Mouse (Mus musculus): Measurements from ENCODE around the gene Gm21988.

Gene Gm21988

GRCm38 (mm10) chr11:70239541-70240279 lies at the start of gene Gm21988, which contains the start of gene Rnasek:
Gm21988 (minus strand) TSS chr11:70239830.
Rnasek (minus strand) TSS chr11:70239842.
- peak; percentile 76 to 88 for DNase-seq (ENCODE audit: low spot score in 2 of 2)

DNA sequence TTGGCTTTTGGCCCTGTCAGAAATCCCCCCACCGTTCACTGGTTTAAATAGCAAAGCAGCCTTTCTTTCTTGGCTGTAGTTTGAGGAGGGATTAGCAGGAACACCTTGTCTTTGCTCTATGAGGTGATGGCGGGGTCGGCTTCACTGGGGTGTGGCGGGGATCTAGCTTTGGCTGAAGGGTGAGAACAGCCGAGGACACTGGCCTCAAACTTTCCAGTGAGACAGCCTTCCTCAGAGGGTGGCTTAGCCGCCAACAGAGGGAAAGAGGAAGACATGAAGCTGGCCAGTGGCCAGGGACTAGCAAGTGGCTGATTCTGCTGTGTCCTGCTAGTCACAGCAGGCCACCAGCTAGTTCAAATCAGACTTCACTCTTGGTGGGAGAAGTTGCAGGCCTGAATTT lies 49.6 kb upstream of the Gm21988 start:
- DNase-seq (ENCODE audit: low spot score in 2 of 2) = no peak

GRCm38 (mm10) chr11:70288102-70288501 lies 48.5 kb upstream of the Gm21988 start:
- no peak for DNase-seq (ENCODE audit: low spot score in 2 of 2)

DNA sequence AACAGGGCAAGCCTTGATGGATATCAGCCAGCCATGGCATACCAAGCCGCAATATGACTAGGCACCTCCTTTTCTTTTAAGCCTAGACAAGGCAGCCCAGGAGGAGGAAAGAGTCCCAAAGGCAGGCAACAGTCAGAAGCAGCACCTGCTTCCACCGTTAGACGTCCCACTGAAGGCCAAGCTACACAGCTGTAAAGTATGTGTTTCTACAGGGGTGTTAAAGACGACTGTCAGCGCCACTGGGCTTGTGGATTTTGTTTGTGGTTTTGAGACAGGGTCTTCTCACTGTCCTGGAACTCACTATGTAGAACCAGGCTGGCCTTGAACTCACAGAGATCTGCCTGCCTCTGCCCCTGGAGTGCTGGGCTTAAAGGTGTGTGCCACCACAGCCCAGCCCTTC lies 46.1 kb upstream of the Gm21988 start:
- DNase-seq (ENCODE audit: low spot score in 2 of 2) = no peak

- no peak for DNase-seq (ENCODE audit: low spot score in 2 of 2)
These were observed 45.1 kb upstream of the Gm21988 start for GRCm38 (mm10) chr11:70284757-70285156.

GRCm38 (mm10) chr11:70283666-70284065 lies 44.0 kb upstream of the Gm21988 start:
- no peak for DNase-seq (ENCODE audit: low spot score in 2 of 2)

GRCm38 (mm10) chr11:70280441-70280840 lies 40.8 kb upstream of the Gm21988 start:
- DNase-seq (ENCODE audit: low spot score in 2 of 2) = no peak

- DNase-seq (ENCODE audit: low spot score in 2 of 2) = no peak
These were observed 39.3 kb upstream of the Gm21988 start for GRCm38 (mm10) chr11:70278961-70279360.

DNA sequence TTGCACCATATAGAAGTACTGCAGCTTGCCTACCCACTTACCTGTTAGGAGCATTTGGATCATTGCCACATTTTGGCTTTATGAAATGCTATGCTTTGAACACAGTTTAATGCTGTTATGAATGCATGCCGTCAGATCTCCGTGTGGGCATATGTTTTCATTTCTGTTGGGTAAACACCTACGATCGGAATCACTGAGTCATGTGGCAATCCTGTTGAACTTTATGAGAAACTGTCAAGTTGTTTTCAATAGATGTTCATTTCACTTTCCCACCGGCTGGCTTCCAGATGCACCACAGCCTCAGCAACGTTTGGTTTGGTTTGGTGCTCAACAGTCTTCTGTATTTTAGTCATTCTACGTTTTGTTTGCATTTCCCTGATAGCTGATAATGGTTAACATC lies 32.0 kb upstream of the Gm21988 start:
- DNase-seq (ENCODE audit: low spot score in 2 of 2) = no peak

DNA sequence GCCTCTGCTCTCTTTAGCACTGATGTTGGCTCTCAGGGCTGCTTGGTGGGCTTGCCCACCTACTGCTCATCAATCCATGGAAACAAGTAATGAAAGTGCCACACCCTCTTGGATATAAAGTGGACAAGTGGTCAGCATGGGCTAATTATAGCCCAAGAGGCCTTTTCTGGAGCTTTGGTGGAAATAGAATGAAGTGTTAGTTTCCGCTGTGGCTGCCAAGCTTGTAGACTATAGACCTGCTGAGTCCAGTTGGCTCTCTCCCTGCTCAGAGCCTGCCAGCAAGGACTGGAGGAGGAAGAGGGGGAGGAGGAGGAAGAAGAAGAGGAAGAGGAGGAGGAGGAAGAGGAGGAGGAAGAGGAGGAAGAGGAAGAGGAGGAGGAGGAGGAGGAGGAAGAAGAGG lies 26.8 kb upstream of the Gm21988 start:
- no peak for DNase-seq (ENCODE audit: low spot score in 2 of 2)

- no peak for DNase-seq (ENCODE audit: low spot score in 2 of 2)
These were observed 26.2 kb upstream of the Gm21988 start for GRCm38 (mm10) chr11:70265819-70266218.

DNA sequence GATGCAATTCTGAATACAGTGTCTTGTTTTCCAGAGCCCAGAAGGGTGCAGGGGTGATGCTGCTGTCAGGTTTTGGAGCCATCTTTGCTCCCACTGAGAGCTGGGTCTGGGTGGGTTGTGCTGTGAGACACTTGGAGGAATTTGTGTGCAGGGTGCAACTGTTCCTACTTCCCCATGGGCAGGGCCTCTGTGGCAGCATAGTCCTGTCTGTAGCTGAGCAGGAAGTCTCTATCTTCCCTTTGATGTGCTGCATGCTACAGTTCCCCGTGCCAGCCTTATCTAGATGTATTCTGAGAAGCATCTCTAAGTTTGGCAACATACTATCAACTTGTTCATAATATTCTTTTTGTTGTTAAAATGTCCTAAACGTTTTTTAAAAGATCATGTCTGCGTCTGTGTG lies 25.6 kb upstream of the Gm21988 start:
- DNase-seq (ENCODE audit: low spot score in 2 of 2) = no peak

DNA sequence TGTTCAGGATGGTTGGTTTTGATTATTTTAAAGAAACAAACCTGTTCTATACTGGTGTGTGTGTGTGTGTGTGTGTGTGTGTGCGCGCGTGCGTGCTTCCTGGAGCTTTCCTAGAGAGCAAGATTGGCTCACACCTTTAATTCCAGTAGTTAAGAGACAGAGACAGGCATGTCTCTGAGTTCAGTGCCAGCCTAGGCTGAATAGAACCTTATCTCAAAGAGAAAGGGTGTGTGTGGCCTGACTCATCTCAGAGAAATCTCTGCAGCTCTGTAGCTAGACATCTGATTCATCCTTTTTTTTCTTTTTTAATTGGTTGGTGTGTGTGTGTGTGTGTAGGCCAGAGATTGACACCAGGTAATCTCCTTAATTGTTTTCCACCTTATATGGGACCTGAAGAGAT lies 19.4 kb upstream of the Gm21988 start:
- no peak for DNase-seq (ENCODE audit: low spot score in 2 of 2)

- no peak for DNase-seq (ENCODE audit: low spot score in 2 of 2)
These were observed 15.4 kb upstream of the Gm21988 start, which contains the start of gene Alox12 for GRCm38 (mm10) chr11:70254931-70255531. Alox12 (minus strand) TSS chr11:70255353.

DNA sequence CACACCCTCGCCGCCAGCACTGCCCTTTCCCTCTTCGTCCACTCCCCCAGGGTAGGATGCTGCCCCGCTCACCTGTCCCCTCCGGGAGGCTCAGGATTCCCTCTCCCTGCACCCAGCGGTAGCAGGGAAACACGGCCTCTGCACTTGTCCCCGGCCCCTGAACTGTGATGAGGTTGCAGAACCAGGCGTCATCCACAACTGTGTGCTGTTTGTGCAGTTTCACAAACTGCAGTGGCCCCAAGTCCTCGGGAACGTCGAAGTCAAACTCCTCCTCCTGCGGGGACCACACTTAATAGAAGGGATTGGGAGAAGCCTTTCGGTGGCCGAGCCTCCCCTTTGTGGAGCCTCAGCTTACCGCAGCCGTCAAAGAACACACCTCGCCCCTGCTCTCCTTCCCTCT lies 14.7 kb upstream of the Gm21988 start:
- DNase-seq (ENCODE audit: low spot score in 2 of 2) = no peak

DNA sequence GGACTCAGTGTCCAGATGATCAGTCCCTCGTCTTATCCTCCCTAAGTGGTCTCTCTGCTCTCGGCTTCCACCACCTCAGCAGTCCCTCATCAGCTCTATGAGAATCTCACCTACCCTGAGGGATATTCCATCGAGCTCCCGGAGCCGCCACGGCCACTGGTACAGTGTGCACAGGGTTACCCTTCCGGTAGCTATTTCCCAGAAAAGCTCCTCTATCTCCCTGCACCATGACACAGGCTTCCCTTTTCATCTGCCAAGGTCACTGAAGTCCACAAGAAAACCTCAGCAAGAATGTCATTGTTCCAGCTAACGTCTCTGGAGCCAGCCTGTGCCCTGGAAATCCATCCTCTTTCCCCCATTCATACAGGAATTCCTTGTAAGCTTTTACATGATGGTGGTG lies 12.2 kb upstream of the Gm21988 start:
- DNase-seq (ENCODE audit: low spot score in 2 of 2) = no peak

DNA sequence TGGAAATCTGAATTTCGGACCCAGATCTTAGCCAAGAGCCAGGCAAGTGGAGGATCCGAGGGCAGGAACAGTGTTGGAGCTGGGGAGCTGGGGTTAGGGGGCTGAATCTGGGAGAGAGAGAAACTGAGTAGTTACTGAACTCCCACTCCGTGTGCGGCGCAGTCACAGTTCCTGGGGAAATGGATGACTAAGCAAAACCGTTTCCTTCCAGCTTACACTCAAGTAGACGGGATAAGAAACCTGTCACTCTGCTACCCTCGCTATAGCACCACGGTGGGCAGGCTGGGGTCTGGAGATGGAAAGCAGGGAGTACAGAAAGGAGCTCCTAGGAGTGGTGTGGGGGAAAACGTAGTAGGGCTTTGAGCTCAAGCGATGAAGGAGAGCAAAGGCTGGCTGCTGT lies 10.5 kb upstream of the Gm21988 start:
- no peak for DNase-seq (ENCODE audit: low spot score in 2 of 2)

DNA sequence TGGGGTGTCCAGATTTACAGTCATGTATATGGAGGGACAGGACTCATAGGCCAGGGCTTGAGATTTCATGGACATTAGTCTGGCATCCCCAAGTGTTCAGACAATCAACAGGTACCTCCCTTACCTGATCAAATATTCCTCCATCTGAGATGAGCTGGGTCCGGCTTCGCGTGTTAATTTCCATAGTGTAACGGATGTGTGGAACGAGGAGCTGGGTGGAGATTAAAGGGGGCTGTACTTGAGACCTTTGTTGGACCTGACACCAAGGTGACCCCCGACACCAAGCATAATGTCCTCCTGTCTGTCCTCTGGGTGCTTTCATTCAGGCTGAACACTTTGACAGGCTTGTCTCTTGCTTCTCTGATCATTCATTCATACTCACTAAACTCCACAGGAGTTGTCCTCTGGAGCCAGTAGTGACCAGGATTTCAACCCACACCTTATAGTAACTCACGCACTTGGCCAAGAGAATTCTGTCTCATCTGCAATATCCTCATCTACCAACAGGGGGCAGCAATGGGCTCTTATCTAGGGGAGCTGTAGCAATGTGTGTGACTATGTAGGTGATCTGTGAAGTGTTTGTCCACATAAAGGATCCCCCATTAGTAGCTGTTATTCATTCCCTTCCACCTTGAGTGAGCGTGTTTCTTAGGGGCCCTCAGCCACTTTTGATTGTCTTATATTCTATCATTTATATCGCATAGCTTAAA lies 7.7 kb upstream of the Gm21988 start:
- DNase-seq (ENCODE audit: low spot score in 2 of 2) = peak; percentile 71 to 90

GRCm38 (mm10) chr11:70242591-70242990 lies 3.0 kb upstream of the Gm21988 start:
- no peak for DNase-seq (ENCODE audit: low spot score in 2 of 2)

DNA sequence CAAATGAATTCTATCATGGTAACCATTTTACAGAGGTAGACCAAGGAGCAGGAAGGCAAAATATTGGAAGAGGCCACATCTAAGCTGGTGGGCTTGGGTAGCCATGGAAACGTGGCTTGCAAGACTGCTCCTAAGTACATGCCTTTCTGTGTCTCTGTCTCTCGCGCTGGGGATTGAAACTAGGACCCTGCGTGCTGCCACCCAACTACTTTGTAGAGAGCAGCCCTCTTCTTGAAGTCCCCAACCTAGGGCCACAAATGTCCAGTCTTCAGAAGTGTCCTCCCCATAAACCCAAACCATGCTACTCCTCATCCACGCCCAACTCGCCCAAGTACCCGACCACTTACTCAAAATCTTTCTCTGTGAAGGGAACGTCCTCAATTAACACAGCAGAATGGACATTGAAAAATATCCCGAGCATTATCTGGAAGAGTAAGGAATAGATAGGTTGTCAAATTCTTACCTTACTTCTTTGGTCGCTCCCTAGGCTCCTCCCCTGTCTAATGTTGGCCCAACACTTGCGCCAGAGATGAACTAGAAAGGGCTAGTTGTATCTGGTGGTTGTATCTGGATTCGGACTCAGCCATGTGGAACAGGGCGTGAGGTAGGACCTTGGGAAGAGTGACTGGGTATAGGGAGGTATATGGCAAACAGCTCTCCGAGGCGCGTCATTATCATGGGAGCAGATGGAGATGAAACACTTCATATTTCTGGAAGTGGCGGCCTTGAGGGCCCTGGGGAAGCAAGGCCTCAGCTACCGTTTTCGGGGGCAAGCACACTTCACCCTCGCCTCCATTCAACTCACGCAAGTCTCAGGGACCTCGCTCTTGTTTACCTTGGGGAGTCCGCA lies 814 bp downstream of the Gm21988 start:
- DNase-seq (ENCODE audit: low spot score in 2 of 2) = peak; percentile 30 to 72

- DNase-seq (ENCODE audit: low spot score in 2 of 2) = peak; percentile 98 to 99
These were observed 2.0 kb downstream of the Gm21988 start, which contains the start of gene 0610010K14Rik for GRCm38 (mm10) chr11:70237457-70238167. 0610010K14Rik (minus strand) TSS chr11:70237914.

Data from spleen, postnatal 4 days (tissue).